Mouse (Mus musculus): Measurements from ENCODE around the gene Eif5.

Gene Eif5

DNA sequence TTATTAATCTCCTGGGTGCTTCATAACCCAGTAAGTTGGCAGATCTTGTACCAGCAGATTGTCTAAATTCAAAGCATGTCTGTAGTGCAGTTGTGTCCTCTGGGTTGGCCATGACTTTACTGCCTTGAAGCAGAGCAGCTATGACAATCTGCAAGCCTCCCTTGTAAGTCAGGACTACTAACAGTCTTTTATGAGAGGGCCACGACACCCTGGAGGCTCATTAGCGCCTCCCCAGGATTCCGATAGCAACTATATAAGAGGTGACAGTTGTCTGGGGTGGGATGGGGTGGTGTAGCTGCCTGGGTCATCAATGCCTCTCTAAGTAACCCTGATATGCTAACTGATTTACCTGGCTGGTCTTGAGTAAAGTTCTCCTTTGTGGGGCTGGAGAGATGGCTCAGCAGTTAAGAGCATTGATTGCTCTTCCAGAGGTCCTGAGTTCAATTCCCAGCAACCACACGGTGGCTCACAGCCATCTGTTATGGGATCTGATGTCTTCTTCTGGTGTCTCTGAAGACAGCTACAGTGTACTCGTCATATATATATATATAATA lies 25.3 kb downstream of the Eif5 start:
- DNase-seq (ENCODE audit: low read depth, low spot score), result no peak

DNA sequence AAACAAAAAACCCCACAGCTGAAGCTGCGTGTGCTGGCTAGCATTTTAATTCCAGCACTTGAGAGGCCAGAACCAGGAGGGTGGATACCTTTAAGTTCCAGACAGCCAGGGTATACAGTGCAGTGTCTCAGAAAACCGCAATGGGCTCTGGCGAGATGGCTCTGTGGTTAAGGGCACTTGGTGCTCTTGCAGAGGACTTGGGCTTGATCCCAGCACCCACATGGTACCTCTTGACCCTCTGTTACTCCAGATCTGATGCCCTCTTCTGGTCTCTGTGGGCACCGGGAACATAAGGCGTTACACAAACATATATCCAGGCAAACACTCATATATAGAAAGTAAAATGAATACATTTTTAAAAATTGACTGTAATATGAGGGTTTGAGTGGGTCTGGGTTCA lies 27.5 kb downstream of the Eif5 start:
- DNase-seq (ENCODE audit: low read depth, low spot score), result no peak

DNA sequence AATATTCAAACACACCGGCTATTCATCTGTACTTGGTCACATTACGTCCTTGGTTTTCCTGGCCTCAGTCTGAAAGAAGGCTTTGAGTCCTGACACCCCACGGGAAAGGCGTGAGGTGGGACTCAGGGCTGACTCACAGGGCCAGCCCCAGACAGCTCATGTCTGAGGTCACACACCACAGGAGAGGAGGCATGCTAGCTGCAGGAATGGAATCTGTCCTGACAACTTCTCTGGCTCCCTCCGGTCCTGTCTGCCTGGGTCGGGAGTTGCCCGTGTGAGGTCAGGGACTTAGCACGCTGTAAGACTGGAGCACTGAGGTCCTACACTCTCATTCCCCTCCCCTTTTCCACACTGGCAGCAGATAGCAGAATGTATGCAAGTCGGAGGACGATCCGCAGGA lies 31.0 kb downstream of the Eif5 start:
- no peak for DNase-seq (ENCODE audit: low read depth, low spot score)

DNA sequence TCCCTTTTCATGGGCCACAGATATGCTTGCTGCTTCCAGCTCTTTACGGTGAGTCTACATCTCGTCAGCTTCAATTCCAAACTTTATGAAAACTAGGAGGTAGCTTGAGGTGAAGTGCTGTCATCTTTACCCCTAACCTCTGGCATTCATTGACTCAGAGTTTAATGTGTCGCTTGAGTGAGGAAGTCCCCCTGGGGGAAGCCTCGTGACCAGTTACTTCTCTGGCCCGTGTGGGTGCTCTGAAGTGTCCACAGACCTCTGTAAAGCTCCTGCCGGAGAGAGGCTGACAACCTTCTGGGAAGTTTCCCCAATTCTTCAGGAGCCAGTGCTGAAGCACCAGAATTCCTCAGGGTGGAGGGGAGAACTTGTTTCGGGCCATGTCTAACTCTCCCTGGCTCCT lies 34.6 kb downstream of the Eif5 start:
- no peak for DNase-seq (ENCODE audit: low read depth, low spot score)

DNA sequence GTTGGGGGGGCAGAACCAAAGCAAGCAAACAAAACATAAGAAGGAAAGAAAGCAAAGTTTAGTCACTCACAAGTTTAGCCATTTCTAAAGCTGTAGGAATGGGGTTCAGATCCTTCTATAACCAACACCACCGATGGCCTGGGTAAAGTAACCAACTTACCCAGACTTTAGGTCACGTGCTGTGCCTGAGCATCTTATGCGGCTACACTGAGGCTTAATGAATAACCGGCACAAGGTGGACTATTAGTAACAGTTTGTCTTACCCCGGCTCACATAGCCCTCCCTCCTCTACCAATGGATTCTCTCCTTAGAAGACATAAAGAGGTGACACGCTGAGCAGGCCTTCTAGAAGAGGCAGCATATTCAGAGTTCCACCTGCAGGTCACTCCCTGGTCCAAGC lies 35.5 kb downstream of the Eif5 start:
- DNase-seq (ENCODE audit: low read depth, low spot score), result no peak

DNA sequence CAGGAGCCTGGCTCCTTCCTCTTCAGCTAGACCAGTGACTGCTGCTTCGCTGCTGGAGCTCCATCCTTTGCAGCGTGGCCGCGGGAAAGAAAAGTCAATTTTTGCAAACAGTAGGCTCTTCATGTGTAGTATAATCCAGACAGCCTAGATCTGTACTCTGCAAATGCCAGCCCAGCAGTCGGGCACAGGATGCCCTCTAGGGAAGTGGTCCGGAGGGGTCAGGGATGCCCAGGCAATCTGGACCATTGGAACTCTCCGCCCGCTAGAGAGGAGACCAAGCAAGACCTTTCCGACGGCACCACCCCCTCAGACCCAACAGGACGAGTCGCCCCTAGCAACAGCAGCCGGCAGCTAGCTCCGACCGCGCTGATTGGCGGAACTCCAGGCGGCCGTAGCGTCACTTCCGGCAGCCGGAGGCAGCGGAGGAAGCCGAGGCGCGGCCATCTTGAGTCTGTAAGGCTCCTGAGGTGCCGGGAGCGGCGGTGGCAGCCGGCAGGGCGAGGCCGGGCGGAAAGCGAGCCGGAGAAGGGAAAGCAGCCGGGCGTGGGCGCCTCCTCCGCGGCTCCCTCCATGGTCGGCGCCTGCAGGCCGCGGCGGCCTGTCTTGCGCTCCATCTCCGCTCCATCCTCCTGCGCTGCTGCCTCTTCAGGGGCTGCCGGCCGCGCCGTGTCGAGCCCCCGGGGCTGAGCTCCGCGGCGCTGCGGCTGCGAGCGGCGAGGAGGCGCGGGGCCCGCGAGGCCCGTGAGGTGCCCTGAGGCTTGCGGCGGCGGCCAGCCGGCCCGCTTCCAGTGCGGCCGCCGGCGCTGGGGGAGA lies 36.5 kb downstream of the Eif5 start, which contains the start of gene Mark3:
Mark3 (plus strand) TSS at position 450 of the 813 bp plus-strand sequence.
- peak; percentile 92 for DNase-seq (ENCODE audit: low read depth, low spot score)

DNA sequence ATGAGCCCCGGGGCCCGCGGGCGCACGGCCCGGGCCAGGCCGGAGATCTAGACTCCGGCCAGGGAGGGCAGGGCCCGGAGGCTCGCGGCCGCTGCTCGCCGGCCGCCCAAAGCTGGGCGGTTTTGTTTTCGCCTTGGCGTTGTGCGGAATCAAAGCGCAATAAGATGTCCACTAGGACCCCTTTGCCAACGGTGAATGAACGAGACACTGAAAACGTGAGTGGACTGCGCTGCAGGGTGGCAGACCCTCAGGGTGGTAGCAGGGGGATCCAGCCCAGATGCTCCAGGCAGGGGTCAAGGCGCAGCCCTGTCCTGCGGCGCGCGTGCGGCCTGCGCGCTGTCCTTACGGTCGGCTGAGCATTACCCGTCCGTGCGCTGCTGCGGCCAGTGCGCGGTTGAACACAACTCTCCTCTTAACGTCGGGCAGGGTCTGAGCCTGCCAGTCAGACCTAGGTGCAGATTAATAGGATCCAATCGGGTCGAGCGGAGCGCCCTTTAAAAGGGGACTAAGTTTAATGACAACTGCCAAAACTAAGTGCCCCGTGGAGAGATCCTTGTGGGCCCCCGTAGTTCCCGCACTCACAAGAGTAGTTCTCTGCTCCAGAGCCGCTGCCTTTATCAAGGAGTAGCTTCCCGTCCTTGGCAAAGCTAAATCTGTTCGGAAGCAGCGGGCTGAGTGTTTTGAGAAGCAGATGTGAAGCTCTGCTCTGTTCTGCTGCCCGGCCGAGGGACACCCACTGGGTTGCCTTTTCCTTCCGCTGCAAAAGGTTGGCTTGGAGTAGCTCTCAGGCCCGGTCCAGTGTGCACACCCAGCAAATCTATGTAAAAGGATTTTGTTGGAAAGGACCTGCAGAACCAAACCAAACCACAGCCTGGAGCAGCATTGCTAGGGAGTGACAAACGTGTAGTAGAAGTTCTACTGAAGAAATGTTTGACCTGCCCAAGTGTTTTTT lies 37.3 kb downstream of the Eif5 start:
- no peak for DNase-seq (ENCODE audit: low read depth, low spot score)

DNA sequence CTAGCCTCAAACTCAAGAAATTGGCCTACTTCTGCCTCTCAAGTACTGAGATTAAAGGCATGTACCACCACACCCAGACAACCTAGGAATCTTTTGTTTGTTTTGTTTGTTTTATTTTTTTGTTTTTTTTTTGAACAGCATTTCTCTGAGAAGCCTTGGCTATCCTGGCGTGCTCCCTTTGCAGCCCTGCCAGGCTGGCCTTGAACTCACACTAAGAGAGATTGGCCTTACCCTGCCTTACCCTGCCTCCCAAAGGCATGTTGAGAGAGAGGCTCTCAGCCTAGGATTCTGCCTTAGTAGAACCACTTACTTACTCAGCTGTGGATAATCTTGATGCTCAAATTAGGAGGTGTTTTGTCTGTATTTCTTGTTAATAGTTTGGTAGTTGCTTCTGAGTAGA lies 45.2 kb downstream of the Eif5 start:
- DNase-seq (ENCODE audit: low read depth, low spot score), result no peak

DNA sequence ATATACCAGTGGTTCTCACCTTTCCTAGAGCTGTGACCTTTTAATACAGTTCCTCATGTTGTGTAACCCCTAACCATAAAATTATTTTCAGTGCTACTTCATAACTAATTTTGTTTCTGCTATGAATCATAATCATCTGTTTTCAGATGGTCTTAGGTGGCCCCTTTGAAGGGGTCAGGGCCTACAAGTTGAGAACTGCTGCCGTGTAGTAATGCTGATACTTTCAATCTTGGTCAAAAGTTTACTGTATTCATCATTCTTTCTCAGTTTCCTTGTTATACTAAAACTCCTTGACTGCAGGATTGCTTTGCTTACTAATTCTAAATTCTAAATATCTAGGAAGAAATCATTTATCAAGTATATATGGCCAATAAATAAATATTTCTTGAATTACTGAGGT lies 46.6 kb downstream of the Eif5 start:
- DNase-seq (ENCODE audit: low read depth, low spot score), result no peak

DNA sequence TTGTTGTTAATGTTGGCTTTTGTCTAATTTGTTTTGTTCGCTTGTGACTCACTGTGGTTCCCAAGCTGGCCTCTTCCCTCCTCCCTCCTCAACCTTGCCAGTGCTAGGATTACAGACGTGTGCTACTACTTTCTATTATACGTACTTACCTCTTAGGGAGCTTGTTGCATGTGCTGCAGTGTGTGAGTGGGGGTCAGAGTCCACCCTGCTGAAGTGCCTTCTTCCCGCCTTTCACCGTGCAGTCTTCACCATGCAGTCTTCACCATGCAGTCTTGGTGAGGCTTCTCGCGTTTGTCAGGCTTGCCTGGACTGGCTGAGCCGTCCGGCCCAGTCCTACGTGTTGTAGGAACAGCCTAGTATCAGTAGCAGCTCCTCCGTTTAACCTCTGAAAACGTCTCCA lies 49.4 kb downstream of the Eif5 start:
- no peak for DNase-seq (ENCODE audit: low read depth, low spot score)

DNA sequence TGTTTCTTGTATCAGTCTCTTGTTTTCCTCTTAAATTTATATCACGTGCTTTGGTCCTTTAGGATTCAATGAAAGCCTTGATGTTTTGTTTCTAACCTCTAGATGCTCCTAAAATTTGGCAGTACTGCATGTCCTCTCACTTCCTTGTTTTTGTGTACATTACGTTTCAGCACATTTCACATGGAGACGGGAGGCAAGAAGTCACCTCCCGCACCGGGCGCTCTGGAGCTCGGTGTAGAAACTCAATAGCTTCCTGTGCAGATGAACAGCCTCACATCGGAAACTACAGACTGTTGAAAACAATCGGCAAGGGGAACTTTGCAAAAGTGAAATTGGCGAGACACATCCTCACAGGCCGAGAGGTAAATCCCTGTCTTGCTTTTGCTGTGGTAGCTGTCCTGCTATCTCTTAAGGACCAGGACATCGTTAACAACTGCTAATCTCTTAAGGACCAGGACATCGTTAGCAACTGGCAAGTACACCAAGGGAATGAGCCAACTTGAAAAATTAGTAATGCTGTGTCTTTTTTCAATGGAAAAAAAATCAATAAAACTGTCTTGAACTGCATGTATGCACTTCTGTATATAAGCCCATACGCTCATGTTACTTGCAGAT lies 54.7 kb downstream of the Eif5 start:
- DNase-seq (ENCODE audit: low read depth, low spot score), result no peak

DNA sequence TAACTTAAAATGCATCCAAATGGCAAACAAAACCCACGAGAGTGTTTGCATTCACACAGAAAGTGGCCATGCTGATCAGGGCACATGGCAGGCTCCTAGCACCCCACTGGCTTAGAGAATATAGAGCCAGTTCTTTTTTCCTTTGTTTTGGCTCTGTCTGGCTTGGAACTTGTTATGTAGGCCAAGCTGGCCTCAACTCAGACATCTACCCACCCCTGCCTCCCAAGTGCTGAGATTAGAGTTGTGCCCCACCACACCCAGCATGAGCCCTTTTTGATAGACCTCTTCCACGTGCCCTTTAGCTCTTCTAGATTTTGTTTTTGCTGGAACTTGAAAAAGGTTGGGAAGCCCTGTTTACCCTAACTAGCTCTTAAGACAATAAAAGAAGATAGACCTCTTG lies 56.0 kb downstream of the Eif5 start:
- DNase-seq (ENCODE audit: low read depth, low spot score), result no peak
